Mouse (Mus musculus) hindbrain, postnatal 0 days (tissue): ENCODE measurements around the gene Kyat3. TPM values are rescaled to one million over a fixed set of nuclear protein-coding genes. Genes with fewer than 3 reads are reported as not detected.

Experiments
- ATAC-seq: fragments of 200-750 bp; cut with Nextera tagmentation; 2 replicates; pipeline ENCODE4 v1.8.0; 2017; ENCODE audit warnings: mild to moderate bottlenecking, moderate TSS enrichment, moderate library complexity
- DNase-seq: peaks from one replicate; pipeline ENCODE4 v3.0.0-alpha.2; 2015; ENCODE audit warnings: low spot score
- H3K27ac ChIP-seq: fragments of 300-500 bp; sonication (generic); 2 replicates; pipeline ENCODE4 v1.5.1; 2014; ENCODE audit warnings: mild to moderate bottlenecking
- H3K27me3 ChIP-seq: fragments of 300-500 bp; sonication (generic); 2 replicates; pipeline ENCODE4 v1.6.1; 2014; ENCODE audit warnings: low read length, mixed read lengths; ENCODE audit not compliant: insufficient read depth
- H3K36me3 ChIP-seq: fragments of 300-500 bp; sonication (generic); 2 replicates; pipeline ENCODE4 v1.6.1; 2014; ENCODE audit warnings: low read length, mixed read lengths; ENCODE audit not compliant: insufficient read depth
- H3K4me1 ChIP-seq: fragments of 300-500 bp; sonication (generic); 2 replicates; pipeline ENCODE4 v1.6.1; 2014; ENCODE audit warnings: antibody characterized with exemption, low read length, mixed read lengths; ENCODE audit not compliant: insufficient read depth
- H3K4me2 ChIP-seq: fragments of 300-500 bp; sonication (generic); 2 replicates; pipeline ENCODE4 v1.6.1; 2014; ENCODE audit warnings: low read depth, mild to moderate bottlenecking, low read length, moderate library complexity, mixed read lengths
- H3K4me3 ChIP-seq: fragments of 300-500 bp; sonication (generic); 2 replicates; pipeline ENCODE4 v1.5.1; 2014; ENCODE audit warnings: low read length
- H3K9ac ChIP-seq: fragments of 300-500 bp; sonication (generic); replicated peaks from 2 replicates; pipeline ENCODE4 v1.6.1; 2014; ENCODE audit warnings: mild to moderate bottlenecking, low read length, moderate library complexity, mixed read lengths
- H3K9me3 ChIP-seq: fragments of 300-500 bp; sonication (generic); 2 replicates; pipeline ENCODE4 v1.6.1; 2016; ENCODE audit warnings: low read length, mixed read lengths
- CTCF ChIP-seq: IDR thresholded peaks from 2 replicates; pipeline ENCODE4 v1.5.1; 2016; ENCODE audit warnings: antibody characterized with exemption, control low read depth, low read depth
- WGBS: fragments of 180-500 bp; shearing (Covaris S2); extraction: QIAGEN DNeasy Blood & Tissue Kit; methylation state at CpG from one replicate; pipeline ENCODE4 v1.1.7; 2014; 5-methylcytosine and 5-hydroxymethylcytosine counted together
- polyA plus RNA-seq: library from polyadenylated mRNA; unstranded; fragments of >200 nt; fragmentation: Nextera tagmentation; extraction: Ambion mirVana; gene quantifications from 2 replicates; pipeline ENCODE4 v1.2.1, GENCODE M21; 2015
- total RNA-seq: library from RNA; depleted of rRNA; stranded (reverse); fragments of >200 nt; gene quantifications from 2 replicates; pipeline ENCODE4 v1.2.3, GENCODE M21; 2014; rRNA removed

Gene Kyat3
- total and polyA plus RNA-seq, 2 experiments from 2014 or later: 2.7 to 8.3 TPM

GRCm38 (mm10) chr3:142765778-142766165 is 64.9 kb downstream of the Kyat3 start:
- Histone ChIP-seq H3K4me1 (peaks cover 3% of the 10 kb centered on the region), H3K4me3 (peak overlapping the region; percentile 87), H3K27me3 (no peaks in the 10 kb centered on the region), H3K9me3 (no peaks in the 10 kb centered on the region), H3K4me2 (peak overlapping the region; percentile 85), H3K27ac (peak overlapping the region; percentile 83; the same call in 1 of the 2 replicates), H3K36me3 (no peaks in the 10 kb centered on the region), H3K9ac (peak overlapping the region; percentile 92)
- DNase-seq (no peak), ATAC-seq (no peak)
- 24% methylated on average over 10 of the region's 10 CpGs for WGBS
- TF ChIP-seq CTCF: no peak

- Histone ChIP-seq H3K4me2 (no peak overlapping the region), H3K4me1 (peaks cover 3% of the 10 kb centered on the region), H3K36me3 (no peaks in the 10 kb centered on the region), H3K9me3 (no peaks in the 10 kb centered on the region), H3K27me3 (no peaks in the 10 kb centered on the region), H3K27ac (no peak overlapping the region), H3K4me3 (no peak overlapping the region), H3K9ac (no peak overlapping the region)
- DNase-seq (no peak), ATAC-seq (no peak)
- no peak for TF ChIP-seq CTCF
- WGBS: 93% methylated on average over 6 of the region's 6 CpGs
Measured at GRCm38 (mm10) chr3:142768498-142768897, 67.6 kb downstream of the Kyat3 start.

DNA sequence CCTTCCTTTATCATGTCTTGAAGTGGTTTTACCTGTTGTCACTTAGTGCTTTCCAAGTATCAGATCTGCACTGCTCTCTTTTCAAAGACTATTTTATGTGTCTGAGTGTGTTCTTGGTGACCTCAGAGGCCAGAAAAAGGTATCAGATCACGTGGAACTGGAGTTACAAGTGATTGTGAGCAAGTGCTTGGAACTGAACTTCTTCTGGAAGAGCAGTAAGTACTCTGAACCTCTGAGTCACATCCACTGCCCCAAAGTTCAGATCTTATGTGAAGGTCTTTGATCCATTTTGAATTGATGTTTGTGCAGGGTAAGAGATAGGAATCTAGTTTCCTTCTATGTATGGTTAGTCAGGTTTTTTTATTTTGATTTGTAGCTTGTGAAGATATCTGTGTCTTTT is 69.7 kb downstream of the Kyat3 start:
- WGBS: 78% methylated on average over 1 of the region's 1 CpGs
- Histone ChIP-seq H3K36me3 (no peaks in the 10 kb centered on the region; the same call in 1 of the 2 replicates), H3K27ac (no peak overlapping the region), H3K4me1 (peaks cover 3% of the 10 kb centered on the region), H3K9me3 (no peaks in the 10 kb centered on the region), H3K9ac (no peak overlapping the region), H3K27me3 (no peaks in the 10 kb centered on the region), H3K4me2 (no peak overlapping the region), H3K4me3 (no peak overlapping the region)
- TF ChIP-seq CTCF: no peak
- no peak for ATAC-seq
- DNase-seq: no peak

- Histone ChIP-seq H3K27me3 (no peaks in the 10 kb centered on the region), H3K9ac (no peak overlapping the region), H3K4me2 (no peak overlapping the region), H3K4me1 (no peaks in the 10 kb centered on the region), H3K27ac (no peak overlapping the region), H3K9me3 (no peaks in the 10 kb centered on the region), H3K36me3 (no peaks in the 10 kb centered on the region; the same call in 1 of the 2 replicates), H3K4me3 (no peak overlapping the region)
- no peak for ATAC-seq
- peak; percentile 50 for TF ChIP-seq CTCF
- WGBS: 83% methylated on average over 4 of the region's 4 CpGs
- no peak for DNase-seq
Measured at GRCm38 (mm10) chr3:142773538-142774191, 72.8 kb downstream of the Kyat3 start.

DNA sequence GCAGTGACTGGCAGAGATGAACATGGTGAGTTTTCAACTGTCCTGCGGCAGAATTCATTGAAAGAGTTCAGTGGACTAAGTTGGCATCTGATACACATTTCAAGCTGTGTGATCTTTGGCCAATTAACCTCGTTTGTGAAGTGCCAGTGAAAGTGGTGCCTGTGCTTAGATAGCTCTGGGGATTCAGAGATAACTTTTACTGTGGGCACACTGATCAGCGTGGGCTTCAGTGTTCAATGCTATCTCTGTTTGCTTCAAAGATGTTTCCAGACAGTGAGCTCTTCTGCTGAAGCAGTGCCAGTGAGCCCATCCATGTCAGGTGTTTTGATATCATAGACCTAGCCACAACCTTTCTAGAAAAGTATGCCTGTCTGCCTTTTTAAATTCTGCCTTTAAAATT is 76.4 kb downstream of the Kyat3 start:
- Histone ChIP-seq H3K4me2 (no peak overlapping the region), H3K9me3 (no peaks in the 10 kb centered on the region), H3K9ac (no peak overlapping the region), H3K4me3 (no peak overlapping the region), H3K27me3 (no peaks in the 10 kb centered on the region), H3K36me3 (peaks cover 27% of the 10 kb centered on the region), H3K4me1 (no peaks in the 10 kb centered on the region), H3K27ac (no peak overlapping the region)
- no peak for ATAC-seq
- TF ChIP-seq CTCF: no peak
- no peak for DNase-seq
- 64% methylated on average over 3 of the region's 3 CpGs for WGBS

- no peak for TF ChIP-seq CTCF
- no peak overlapping the region for H3K27ac ChIP-seq
- ATAC-seq (no peak), DNase-seq (no peak)
- no peak overlapping the region for H3K4me3 ChIP-seq
- no peaks in the 10 kb centered on the region for H3K27me3 ChIP-seq
- H3K4me2 ChIP-seq: no peak overlapping the region
- H3K9me3 ChIP-seq: no peaks in the 10 kb centered on the region
- 62% methylated on average over 2 of the region's 2 CpGs for WGBS
- H3K9ac ChIP-seq: no peak overlapping the region
- H3K36me3 ChIP-seq: peaks cover 8% of the 10 kb centered on the region
- no peaks in the 10 kb centered on the region for H3K4me1 ChIP-seq
Measured at GRCm38 (mm10) chr3:142786423-142787072, 85.7 kb downstream of the Kyat3 start.

DNA sequence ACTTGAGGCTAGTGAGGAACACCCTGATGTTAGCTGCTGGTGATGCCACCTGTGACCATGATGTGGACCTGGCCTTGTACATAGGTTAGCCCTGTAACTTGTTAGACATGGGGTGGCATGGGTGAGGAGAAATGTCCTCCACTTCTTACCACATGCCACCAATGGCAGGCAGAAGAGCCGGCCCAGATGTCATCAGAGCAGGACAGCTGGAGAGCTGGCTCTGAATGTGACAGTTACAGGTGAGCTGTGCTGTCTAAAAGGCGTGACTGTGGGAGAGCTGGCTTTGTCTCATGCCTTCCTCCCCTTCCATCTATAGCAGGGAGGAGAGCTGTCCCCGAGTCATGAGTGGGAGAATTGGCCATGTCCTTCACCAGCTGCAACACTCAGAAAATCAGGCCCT is 94.7 kb downstream of the Kyat3 start:
- no peak overlapping the region for H3K4me3 ChIP-seq
- H3K9ac ChIP-seq: no peak overlapping the region
- H3K27me3 ChIP-seq: no peaks in the 10 kb centered on the region
- H3K27ac ChIP-seq: no peak overlapping the region
- TF ChIP-seq CTCF: no peak
- H3K36me3 ChIP-seq: peaks cover 39% of the 10 kb centered on the region
- ATAC-seq (no peak), DNase-seq (no peak)
- no peak overlapping the region for H3K4me2 ChIP-seq
- H3K9me3 ChIP-seq: no peaks in the 10 kb centered on the region
- no peaks in the 10 kb centered on the region for H3K4me1 ChIP-seq
- WGBS: 95% methylated on average over 3 of the region's 3 CpGs

Other genes with a start within 250 kb of the Kyat3 start
- gene Gbp5, start 207.1 kb upstream of the Kyat3 start, total RNA-seq: 0.37 and 0.97 TPM in 2 replicates
- 0.55 and 0.57 TPM in 2 replicates for gene Gbp5, start 207.1 kb upstream of the Kyat3 start, polyA plus RNA-seq
- gene Gbp7, start 170.7 kb upstream of the Kyat3 start, total RNA-seq: 1.9 and 2.8 TPM in 2 replicates
- gene Gbp7, start 170.7 kb upstream of the Kyat3 start, polyA plus RNA-seq: 3.5 and 3.8 TPM in 2 replicates
- gene Gbp3, start 141.0 kb upstream of the Kyat3 start, total RNA-seq: 2.6 and 2.7 TPM in 2 replicates
- gene Gbp3, start 141.0 kb upstream of the Kyat3 start, polyA plus RNA-seq: 2.4 and 3.9 TPM in 2 replicates
- 0.31 TPM in 1 of 2 replicates, not detected in the other for gene Gbp2b, start 106.2 kb upstream of the Kyat3 start, total RNA-seq
- 0.18 and 0.24 TPM in 2 replicates for gene Gbp2b, start 106.2 kb upstream of the Kyat3 start, polyA plus RNA-seq
- gene Gbp2, start 80.4 kb upstream of the Kyat3 start, total RNA-seq: 1.0 and 2.7 TPM in 2 replicates
- 1.3 TPM in 2 replicates for gene Gbp2, start 80.4 kb upstream of the Kyat3 start, polyA plus RNA-seq
- 31.0 and 33.3 TPM in 2 replicates for gene Gtf2b, start 64.0 kb downstream of the Kyat3 start, total RNA-seq
- gene Gtf2b, start 64.0 kb downstream of the Kyat3 start, polyA plus RNA-seq: 57.5 and 62.3 TPM in 2 replicates
- 13.9 and 23.6 TPM in 2 replicates for gene Pkn2, start 181.0 kb downstream of the Kyat3 start, total RNA-seq
- gene Pkn2, start 181.0 kb downstream of the Kyat3 start, polyA plus RNA-seq: 25.3 and 26.2 TPM in 2 replicates